Mouse (Mus musculus) MEL (cell line): ENCODE measurements around the gene Gm4450. TPM values are rescaled to one million over a fixed set of nuclear protein-coding genes. Genes with fewer than 3 reads are reported as not detected.

Experiments
- DNase-seq: peaks from one replicate; pipeline ENCODE4 v3.0.0; 2011; ENCODE audit warnings: low read depth, low spot score
- H3K27ac ChIP-seq: 2 replicates; pipeline ENCODE4 v1.5.1; 2012; ENCODE audit warnings: low read depth, mild to moderate bottlenecking, control low read depth, low read length, moderate library complexity; ENCODE audit not compliant: control insufficient read depth
- H3K27me3 ChIP-seq, 2 experiments: fragments of 150-350 bp in 1 of 2; sonication (generic) in 1 of 2; 2 replicates each; pipeline ENCODE4 v1.6.1; 2012; ENCODE audit warnings: low read length in 2 of 2, mild to moderate bottlenecking in 2 of 2, improper control_type of control experiment in 1 of 2, moderate library complexity in 1 of 2; ENCODE audit not compliant: insufficient read depth in 2 of 2, control insufficient read depth in 1 of 2
- H3K36me3 ChIP-seq, 2 experiments: 2 replicates each; pipeline ENCODE4 v1.6.1; 2012 to 2014; ENCODE audit warnings: low read length in 2 of 2, improper control_type of control experiment in 1 of 2, inconsistent platforms in 1 of 2, mild to moderate bottlenecking in 1 of 2; ENCODE audit not compliant: insufficient read depth in 2 of 2, control insufficient read depth in 1 of 2
- H3K4me1 ChIP-seq, 2 experiments: fragments of 150-350 bp in 1 of 2; sonication (generic) in 1 of 2; 2 replicates each; pipeline ENCODE4 v1.6.1; 2012; ENCODE audit warnings: low read length in 2 of 2, improper control_type of control experiment in 1 of 2, mild to moderate bottlenecking in 1 of 2; ENCODE audit not compliant: insufficient read depth in 2 of 2, control insufficient read depth in 1 of 2
- H3K4me3 ChIP-seq, 2 experiments: fragments of 150-350 bp in 1 of 2; sonication (generic) in 1 of 2; 2 replicates each; pipeline ENCODE4 v1.5.1; 2012; ENCODE audit warnings: low read depth in 2 of 2, low read length in 2 of 2, mild to moderate bottlenecking in 2 of 2, moderate library complexity in 2 of 2, control low read depth in 1 of 2, improper control_type of control experiment in 1 of 2; ENCODE audit not compliant: control insufficient read depth in 1 of 2, insufficient read depth in 1 of 2
- H3K79me2 ChIP-seq: 2 replicates; pipeline ENCODE4 v1.6.1; 2012; ENCODE audit warnings: mild to moderate bottlenecking, low read length, moderate library complexity; ENCODE audit not compliant: control insufficient read depth, poor library complexity, insufficient read depth
- H3K9ac ChIP-seq: 2 replicates; pipeline ENCODE4 v1.6.1; 2012; ENCODE audit warnings: low read depth, mild to moderate bottlenecking, control low read depth, low read length, moderate library complexity; ENCODE audit not compliant: control insufficient read depth, poor library complexity, severe bottlenecking
- H3K9me3 ChIP-seq: fragments of 150-350 bp; sonication (generic); replicated peaks from 2 replicates; pipeline ENCODE4 v1.6.1; 2012; ENCODE audit warnings: mild to moderate bottlenecking, low read length, improper control_type of control experiment, moderate library complexity; ENCODE audit not compliant: insufficient read depth
- GABPA ChIP-seq: IDR thresholded peaks from 2 replicates; pipeline ENCODE4 v1.6.1; 2012; ENCODE audit warnings: low read depth, mild to moderate bottlenecking, inconsistent platforms, low read length, improper control_type of control experiment, moderate library complexity
- JUND ChIP-seq: IDR thresholded peaks from 2 replicates; pipeline ENCODE4 v1.6.1; 2011; ENCODE audit warnings: low read depth, mild to moderate bottlenecking, improper control_type of control experiment, low read length
- KAT2A ChIP-seq: conservative IDR thresholded peaks from 2 replicates; pipeline ENCODE4 v1.6.1; 2012; ENCODE audit warnings: low read depth, low read length, improper control_type of control experiment, inconsistent platforms
- MAZ ChIP-seq: IDR thresholded peaks from 2 replicates; pipeline ENCODE4 v1.6.1; 2012; ENCODE audit warnings: low read depth, mild to moderate bottlenecking, inconsistent platforms, low read length, improper control_type of control experiment
- MXI1 ChIP-seq: IDR thresholded peaks from 2 replicates; pipeline ENCODE4 v1.6.1; 2011; ENCODE audit warnings: mild to moderate bottlenecking, low read depth, low read length, improper control_type of control experiment
- NELFE ChIP-seq: IDR thresholded peaks from 2 replicates; pipeline ENCODE4 v1.6.1; 2011; ENCODE audit warnings: low read depth, low read length, improper control_type of control experiment
- NRF1 ChIP-seq: IDR thresholded peaks from 2 replicates; pipeline ENCODE4 v1.6.1; 2014; ENCODE audit warnings: low read depth, mild to moderate bottlenecking, inconsistent platforms, low read length, improper control_type of control experiment, moderate library complexity; ENCODE audit not compliant: poor library complexity, insufficient read depth, severe bottlenecking
- POLR2AphosphoS5 ChIP-seq: IDR thresholded peaks from 2 replicates; pipeline ENCODE4 v1.6.1; 2012; ENCODE audit warnings: low read depth, borderline replicate concordance, mild to moderate bottlenecking, inconsistent platforms, low read length, moderate library complexity, mixed read lengths
- SMC3 ChIP-seq: IDR thresholded peaks from 2 replicates; pipeline ENCODE4 v1.6.1; 2011; ENCODE audit warnings: low read depth, low read length, improper control_type of control experiment
- TAL1 ChIP-seq: IDR thresholded peaks from 2 replicates; pipeline ENCODE4 v1.6.1; 2012; ENCODE audit warnings: mild to moderate bottlenecking, inconsistent platforms, low read length, moderate library complexity, mixed read lengths
- TBP ChIP-seq: IDR thresholded peaks from 2 replicates; pipeline ENCODE4 v1.8.0; 2011; ENCODE audit warnings: low read depth, low read length, improper control_type of control experiment
- ZKSCAN1 ChIP-seq: IDR thresholded peaks from 2 replicates; pipeline ENCODE4 v1.6.1; 2012; ENCODE audit warnings: low read depth, mild to moderate bottlenecking, inconsistent platforms, low read length, improper control_type of control experiment, moderate library complexity
- ZMIZ1 ChIP-seq: IDR thresholded peaks from 2 replicates; pipeline ENCODE4 v1.6.1; 2012; ENCODE audit warnings: low read depth, mild to moderate bottlenecking, inconsistent platforms, low read length, improper control_type of control experiment, moderate library complexity
- ZNF384 ChIP-seq: IDR thresholded peaks from 2 replicates; pipeline ENCODE4 v1.6.1; 2012; ENCODE audit warnings: low read depth, mild to moderate bottlenecking, inconsistent platforms, low read length, improper control_type of control experiment
- polyA plus RNA-seq, 2 experiments: library from polyadenylated mRNA; stranded (reverse) in 1 of 2; unstranded in 1 of 2; fragments of >175 nt in 1 of 2; fragments of >200 nt in 1 of 2; gene quantifications; 2 replicates each; pipeline versions ENCODE4 v1.2.1 to v1.2.4; 2012; ENCODE audit warnings: low replicate concordance in 2 of 2, low read depth in 1 of 2; ENCODE audit not compliant: insufficient read length in 2 of 2, insufficient read depth in 1 of 2, missing spikeins in 1 of 2
- total RNA-seq: library from RNA; depleted of rRNA; stranded (reverse); fragments of 300-350 nt; gene quantifications from 2 replicates; pipeline ENCODE4 v1.2.3, GENCODE M21; 2012

Gm4450 gene
- total and polyA plus RNA-seq, 3 experiments = not detected

GRCm38 (mm10) chr3:98416426-98417250 is 40.3 kb downstream of the Gm4450 start:
- Histone ChIP-seq H3K9me3 (no peaks in the 10 kb centered on the region), H3K9ac (no peak overlapping the region), H3K27me3 (peaks cover 0 to 7% of the 10 kb centered on the region in 2 experiments; a peak in 3 of 4 replicates), H3K4me1 (peaks cover 0 to 20% of the 10 kb centered on the region in 2 experiments; a peak in 3 of 4 replicates), H3K79me2 (no peaks in the 10 kb centered on the region), H3K27ac (0 out of 2 replicates have a peak overlapping the region, but pooled peaks have one; percentile 12), H3K4me3 (peak overlapping the region in 1 of 2 experiments; percentile 33; a peak in 1 of 4 replicates), H3K36me3 (peaks cover 0 to 9% of the 10 kb centered on the region in 2 experiments; a peak in 2 of 4 replicates)
- TF ChIP-seq ZKSCAN1 (no peak), NELFE (no peak)
- peak; percentile 2 for DNase-seq

GRCm38 (mm10) chr3:98414296-98414695 is 42.6 kb downstream of the Gm4450 start:
- no peaks in the 10 kb centered on the region for H3K9me3 ChIP-seq
- H3K4me3 ChIP-seq = no peak overlapping the region
- H3K9ac ChIP-seq = no peak overlapping the region
- no peak overlapping the region for H3K27ac ChIP-seq
- no peak for TF ChIP-seq NRF1
- no peak for TF ChIP-seq ZMIZ1
- TF ChIP-seq MAZ = no peak
- no peak for TF ChIP-seq POLR2AphosphoS5
- no peak for TF ChIP-seq MXI1
- no peak for TF ChIP-seq ZNF384
- TF ChIP-seq TBP = no peak
- no peak for TF ChIP-seq JUND
- TF ChIP-seq GABPA = no peak
- TF ChIP-seq TAL1 = no peak
- no peak for TF ChIP-seq SMC3
- TF ChIP-seq KAT2A = no peak
- H3K27me3 ChIP-seq = peaks cover 0 to 7% of the 10 kb centered on the region in 2 experiments; a peak in 3 of 4 replicates
- no peak for DNase-seq
- H3K79me2 ChIP-seq = no peaks in the 10 kb centered on the region
- peaks cover 0 to 20% of the 10 kb centered on the region in 2 experiments; a peak in 3 of 4 replicates for H3K4me1 ChIP-seq
- peaks cover 0 to 9% of the 10 kb centered on the region in 2 experiments; a peak in 2 of 4 replicates for H3K36me3 ChIP-seq
